Mouse (Mus musculus): ENCODE results near the gene Ccdc85c.

Ccdc85c gene

GRCm38 (mm10) chr12:108274661-108275507 lies at the start of gene Ccdc85c:
Gene Ccdc85c (minus strand): TSS chr12:108275425.
- in situ Hi-C loops (cut with MboI, MseI), result no loop called here

GRCm38 (mm10) chr12:108320096-108320495 lies 44.9 kb upstream of the Ccdc85c start:
- in situ Hi-C loops (cut with MboI, MseI), result no loop called here

GRCm38 (mm10) chr12:108318499-108318898 lies 43.3 kb upstream of the Ccdc85c start:
- in situ Hi-C loops (cut with MboI, MseI), result loop anchor here (10.0 kb wide), 1 partner anchor 274 kb away; no protein-coding TSS in a partner anchor

- in situ Hi-C loops (cut with MboI, MseI), result loop anchor here (10.0 kb wide), 1 partner anchor 273 kb away; no protein-coding TSS in a partner anchor
Observed at GRCm38 (mm10) chr12:108317826-108318430, 42.7 kb upstream of the Ccdc85c start.

GRCm38 (mm10) chr12:108317201-108317738 lies 42.0 kb upstream of the Ccdc85c start:
- in situ Hi-C loops (cut with MboI, MseI), result loop anchor here (10.0 kb wide), 1 partner anchor 272 kb away; no protein-coding TSS in a partner anchor

GRCm38 (mm10) chr12:108316655-108317054 lies 41.4 kb upstream of the Ccdc85c start:
- in situ Hi-C loops (cut with MboI, MseI), result loop anchor here (10.0 kb wide), 1 partner anchor 272 kb away; no protein-coding TSS in a partner anchor

GRCm38 (mm10) chr12:108315818-108316217 lies 40.6 kb upstream of the Ccdc85c start:
- in situ Hi-C loops (cut with MboI, MseI), result loop anchor here (10.0 kb wide), 1 partner anchor 271 kb away; no protein-coding TSS in a partner anchor

GRCm38 (mm10) chr12:108313244-108313772 lies 38.1 kb upstream of the Ccdc85c start:
- in situ Hi-C loops (cut with MboI, MseI), result loop anchor here (10.0 kb wide), 1 partner anchor 269 kb away; no protein-coding TSS in a partner anchor

GRCm38 (mm10) chr12:108312432-108312851 lies 37.2 kb upstream of the Ccdc85c start:
- in situ Hi-C loops (cut with MboI, MseI), result loop anchor here (10.0 kb wide), 1 partner anchor 268 kb away; no protein-coding TSS in a partner anchor

GRCm38 (mm10) chr12:108311741-108312290 lies 36.6 kb upstream of the Ccdc85c start:
- in situ Hi-C loops (cut with MboI, MseI), result loop anchor here (10.0 kb wide), 1 partner anchor 267 kb away; no protein-coding TSS in a partner anchor

GRCm38 (mm10) chr12:108310456-108311027 lies 35.3 kb upstream of the Ccdc85c start:
- in situ Hi-C loops (cut with MboI, MseI), result loop anchor here (10.0 kb wide), 1 partner anchor 266 kb away; no protein-coding TSS in a partner anchor

- in situ Hi-C loops (cut with MboI, MseI), result loop anchor here (10.0 kb wide), 1 partner anchor 265 kb away; no protein-coding TSS in a partner anchor
Observed at GRCm38 (mm10) chr12:108310041-108310440, 34.8 kb upstream of the Ccdc85c start.

- in situ Hi-C loops (cut with MboI, MseI), result loop anchor here (5.0 kb wide), 1 partner anchor 83 kb away; no protein-coding TSS in a partner anchor
Observed at GRCm38 (mm10) chr12:108309116-108309794, 34.0 kb upstream of the Ccdc85c start.

- in situ Hi-C loops (cut with MboI, MseI), result loop anchor here (5.0 kb wide), 1 partner anchor 84 kb away; no protein-coding TSS in a partner anchor
Observed at GRCm38 (mm10) chr12:108308363-108308856, 33.2 kb upstream of the Ccdc85c start.

GRCm38 (mm10) chr12:108307553-108307952 lies 32.3 kb upstream of the Ccdc85c start:
- in situ Hi-C loops (cut with MboI, MseI), result loop anchor here (5.0 kb wide), 1 partner anchor 85 kb away; no protein-coding TSS in a partner anchor

- in situ Hi-C loops (cut with MboI, MseI), result loop anchor here (5.0 kb wide), 1 partner anchor 86 kb away; no protein-coding TSS in a partner anchor
Observed at GRCm38 (mm10) chr12:108305812-108306794, 30.9 kb upstream of the Ccdc85c start, which contains the start of gene Hhipl1. Gene Hhipl1 (plus strand): TSS chr12:108306270.

- in situ Hi-C loops (cut with MboI, MseI), result loop anchor here (5.0 kb wide), 1 partner anchor 87 kb away; no protein-coding TSS in a partner anchor
Observed at GRCm38 (mm10) chr12:108305172-108305571, 29.9 kb upstream of the Ccdc85c start.

GRCm38 (mm10) chr12:108303778-108304365 lies 28.6 kb upstream of the Ccdc85c start:
- in situ Hi-C loops (cut with MboI, MseI), result no loop called here
